In genomic region chr13:101576481-101576880, GRCm38 (mm10) we compare ENCODE assay signal across 14 mouse cellular contexts.
"Had no signal": no experiment of that assay in that cellular context is flagged by ENCODE, and none has a peak within 500 bp of the region (broad histone marks: within the 10 kb centered on the region; RNA-seq: fewer than 3 reads in every experiment).

No protein-coding gene starts in this region.

- H3K4me1 ChIP-seq: kidney, embryonic 15.5 days; limb, embryonic 15.5 days had no signal

- H3K4me3 ChIP-seq: kidney, embryonic 15.5 days; limb, embryonic 12.5 days; limb, embryonic 15.5 days had no signal

- H3K36me3 ChIP-seq: kidney, embryonic 15.5 days; limb, embryonic 12.5 days; limb, embryonic 15.5 days had no signal

- H3K9ac ChIP-seq: kidney, embryonic 15.5 days; limb, embryonic 12.5 days; limb, embryonic 15.5 days had no signal

- H3K4me2 ChIP-seq: kidney, embryonic 15.5 days; limb, embryonic 12.5 days; limb, embryonic 15.5 days; midbrain, embryonic 11.5 days had no signal

- H3K9me3 ChIP-seq: kidney, embryonic 15.5 days; limb, embryonic 12.5 days; limb, embryonic 15.5 days had no signal

- H3K27me3 ChIP-seq: kidney, embryonic 15.5 days; limb, embryonic 12.5 days; limb, embryonic 15.5 days had no signal

- DNase-seq: kidney, adult 11 months; kidney, adult 8-10 months; kidney, postnatal 10 days; kidney, postnatal 36 days; left cerebral cortex, postnatal 4 days; lung, adult 2 months; lung, postnatal 14 days; lung, postnatal 4 days; midbrain, embryonic 14.5 days; thymus, postnatal 25 days had no signal

- H3K27ac ChIP-seq: kidney, embryonic 15.5 days; limb, embryonic 12.5 days; limb, embryonic 15.5 days had no signal
